Mouse (Mus musculus): ENCODE results near the gene Prima1. TPM values are rescaled to one million over a fixed set of nuclear protein-coding genes. Genes with fewer than 3 reads are reported as not detected.
A peak's percentile ranks its signal among the peaks of the same experiment; 100 is the strongest.

Prima1 gene
- total and polyA plus RNA-seq, 3 experiments: 0.29 to 1.4 (median 0.43) TPM

- Histone ChIP-seq H3K27me3 (ENCODE audit: control insufficient read depth, insufficient read depth, low read length) (no peaks in the 10 kb centered on the region), H3K36me3 (ENCODE audit: control insufficient read depth, insufficient read depth, low read length) (no peaks in the 10 kb centered on the region), H3K4me1 (ENCODE audit: control insufficient read depth, insufficient read depth, low read length) (no peaks in the 10 kb centered on the region), H3K9ac (ENCODE audit: low read depth, low read length) (no peak overlapping the region), H3K79me2 (replicated peaks; ENCODE audit: control insufficient read depth, insufficient read depth, low read length) (no peaks in the 10 kb centered on the region), H3K4me3 (no peak overlapping the region), H3K27ac (no peak overlapping the region)
- TF ChIP-seq POLR2A (IDR thresholded peaks at IDR 0.05; ENCODE audit: insufficient read depth, low read depth, low read length) (no peak), CTCF (IDR thresholded peaks at IDR 0.05) (no peak), EP300 (IDR thresholded peaks at IDR 0.05; ENCODE audit: insufficient read depth, low read depth, low read length) (no peak)
- DNase-seq: no peak
- intact Hi-C loops (cut with DNase I): no loop called here
- WGBS: 67% methylated on average over 6 of the region's 6 CpGs
Measured at GRCm38 (mm10) chr12:103215877-103216610, 25.9 kb downstream of the Prima1 start.

DNA sequence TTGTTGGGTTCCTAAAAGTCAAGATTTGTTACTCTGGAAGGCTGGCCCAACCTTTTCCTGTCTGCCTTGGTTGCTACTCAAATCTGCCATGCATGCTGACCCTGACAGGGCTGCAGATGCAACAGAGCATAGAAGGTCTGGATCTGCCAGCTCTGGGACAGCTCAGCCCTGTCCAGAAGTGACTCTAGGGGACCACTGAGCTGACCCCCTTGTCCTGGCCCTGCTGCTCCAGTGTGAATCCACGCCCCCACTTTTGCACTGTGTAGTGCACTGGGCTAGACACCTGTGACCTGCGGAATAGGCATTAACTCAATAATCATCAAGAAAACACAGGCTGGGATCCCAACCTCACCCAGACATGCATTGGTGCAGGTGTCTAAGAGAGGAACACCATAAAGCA is 27.2 kb downstream of the Prima1 start:
- H3K9ac ChIP-seq (ENCODE audit: low read depth, low read length): no peak overlapping the region
- no peak overlapping the region for H3K27ac ChIP-seq

GRCm38 (mm10) chr12:103214270-103214669 is 27.7 kb downstream of the Prima1 start:
- no peaks in the 10 kb centered on the region for H3K79me2 ChIP-seq (replicated peaks; ENCODE audit: control insufficient read depth, insufficient read depth, low read length)
- intact Hi-C loops (cut with DNase I): no loop called here
- H3K9ac ChIP-seq (ENCODE audit: low read depth, low read length): no peak overlapping the region
- TF ChIP-seq CTCF (IDR thresholded peaks at IDR 0.05) (no peak), POLR2A (IDR thresholded peaks at IDR 0.05; ENCODE audit: insufficient read depth, low read depth, low read length) (no peak), EP300 (IDR thresholded peaks at IDR 0.05; ENCODE audit: insufficient read depth, low read depth, low read length) (no peak)
- H3K4me1 ChIP-seq (ENCODE audit: control insufficient read depth, insufficient read depth, low read length): no peaks in the 10 kb centered on the region
- 30% methylated on average over 10 of the region's 10 CpGs for WGBS
- no peak overlapping the region for H3K27ac ChIP-seq
- H3K36me3 ChIP-seq (ENCODE audit: control insufficient read depth, insufficient read depth, low read length): no peaks in the 10 kb centered on the region
- H3K27me3 ChIP-seq (ENCODE audit: control insufficient read depth, insufficient read depth, low read length): no peaks in the 10 kb centered on the region
- peak; percentile 23 to 32 for DNase-seq
- H3K4me3 ChIP-seq: no peak overlapping the region

More for the DNA sequence above, 27.2 kb downstream of the Prima1 start:
- WGBS: 91% methylated on average over 2 of the region's 2 CpGs
- TF ChIP-seq CTCF (IDR thresholded peaks at IDR 0.05) (no peak), EP300 (IDR thresholded peaks at IDR 0.05; ENCODE audit: insufficient read depth, low read depth, low read length) (no peak), POLR2A (IDR thresholded peaks at IDR 0.05; ENCODE audit: insufficient read depth, low read depth, low read length) (no peak)
- no peaks in the 10 kb centered on the region for H3K79me2 ChIP-seq (replicated peaks; ENCODE audit: control insufficient read depth, insufficient read depth, low read length)
- H3K4me1 ChIP-seq (ENCODE audit: control insufficient read depth, insufficient read depth, low read length): no peaks in the 10 kb centered on the region
- DNase-seq: no peak
- H3K36me3 ChIP-seq (ENCODE audit: control insufficient read depth, insufficient read depth, low read length): no peaks in the 10 kb centered on the region
- intact Hi-C loops (cut with DNase I): no loop called here
- H3K27me3 ChIP-seq (ENCODE audit: control insufficient read depth, insufficient read depth, low read length): no peaks in the 10 kb centered on the region
- no peak overlapping the region for H3K4me3 ChIP-seq

DNA sequence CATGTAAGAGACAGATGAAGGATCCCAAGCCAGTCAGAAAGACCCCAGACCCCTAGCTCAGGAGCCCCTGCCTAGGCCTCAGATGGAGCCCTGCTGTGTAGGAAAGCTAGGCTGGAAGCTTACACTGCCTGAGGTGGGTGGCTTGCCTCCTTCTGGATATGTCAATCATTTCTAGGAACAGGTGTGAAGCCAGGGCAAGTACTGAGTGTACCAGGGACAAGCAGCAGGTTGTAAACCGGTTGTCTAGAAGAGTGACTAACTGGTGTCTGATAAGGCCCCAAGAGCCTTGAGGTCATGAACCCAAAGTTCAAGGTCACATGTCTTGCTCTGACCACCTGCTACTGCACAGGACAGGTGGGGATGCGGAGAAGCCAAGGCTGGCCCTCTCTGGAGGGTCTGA is 28.4 kb downstream of the Prima1 start:
- intact Hi-C loops (cut with DNase I): no loop called here
- Histone ChIP-seq H3K9ac (ENCODE audit: low read depth, low read length) (no peak overlapping the region), H3K36me3 (ENCODE audit: control insufficient read depth, insufficient read depth, low read length) (no peaks in the 10 kb centered on the region), H3K79me2 (replicated peaks; ENCODE audit: control insufficient read depth, insufficient read depth, low read length) (no peaks in the 10 kb centered on the region), H3K27me3 (ENCODE audit: control insufficient read depth, insufficient read depth, low read length) (no peaks in the 10 kb centered on the region), H3K27ac (no peak overlapping the region), H3K4me1 (ENCODE audit: control insufficient read depth, insufficient read depth, low read length) (no peaks in the 10 kb centered on the region), H3K4me3 (no peak overlapping the region)
- 72% methylated on average over 2 of the region's 2 CpGs for WGBS
- TF ChIP-seq POLR2A (IDR thresholded peaks at IDR 0.05; ENCODE audit: insufficient read depth, low read depth, low read length) (no peak), CTCF (IDR thresholded peaks at IDR 0.05) (no peak), EP300 (IDR thresholded peaks at IDR 0.05; ENCODE audit: insufficient read depth, low read depth, low read length) (no peak)
- DNase-seq: no peak

- Histone ChIP-seq H3K4me3 (no peak overlapping the region), H3K36me3 (ENCODE audit: control insufficient read depth, insufficient read depth, low read length) (no peaks in the 10 kb centered on the region), H3K27me3 (ENCODE audit: control insufficient read depth, insufficient read depth, low read length) (no peaks in the 10 kb centered on the region), H3K4me1 (ENCODE audit: control insufficient read depth, insufficient read depth, low read length) (no peaks in the 10 kb centered on the region), H3K27ac (no peak overlapping the region), H3K9ac (ENCODE audit: low read depth, low read length) (no peak overlapping the region), H3K79me2 (replicated peaks; ENCODE audit: control insufficient read depth, insufficient read depth, low read length) (no peaks in the 10 kb centered on the region)
- DNase-seq: no peak
- WGBS: 54% methylated on average over 5 of the region's 5 CpGs
- TF ChIP-seq CTCF (IDR thresholded peaks at IDR 0.05) (no peak), EP300 (IDR thresholded peaks at IDR 0.05; ENCODE audit: insufficient read depth, low read depth, low read length) (no peak), POLR2A (IDR thresholded peaks at IDR 0.05; ENCODE audit: insufficient read depth, low read depth, low read length) (no peak)
- intact Hi-C loops (cut with DNase I): no loop called here
Measured at GRCm38 (mm10) chr12:103211078-103211477, 30.9 kb downstream of the Prima1 start.

DNA sequence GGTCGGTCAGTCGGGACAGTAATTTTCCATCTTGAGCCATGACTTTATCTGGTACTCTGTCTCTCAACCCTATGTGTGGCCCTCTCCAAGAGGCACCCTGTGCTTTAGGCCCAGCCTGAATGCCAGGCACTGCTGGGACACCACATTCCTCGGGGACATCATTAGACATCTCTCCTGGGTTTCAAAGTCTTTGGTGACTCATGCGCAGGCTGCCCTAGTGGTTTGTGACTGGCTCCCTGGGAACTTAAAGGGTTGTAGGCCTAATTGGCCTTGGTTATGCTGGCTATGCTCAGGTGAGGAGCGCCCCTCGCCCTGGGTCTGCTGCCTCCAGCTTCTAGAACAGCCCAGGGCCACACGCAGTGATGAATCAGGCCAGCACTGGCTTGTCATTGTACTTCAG is 32.4 kb downstream of the Prima1 start:
- WGBS: 88% methylated on average over 7 of the region's 7 CpGs
- no peaks in the 10 kb centered on the region for H3K79me2 ChIP-seq (replicated peaks; ENCODE audit: control insufficient read depth, insufficient read depth, low read length)
- H3K27ac ChIP-seq: no peak overlapping the region
- DNase-seq: no peak
- no peaks in the 10 kb centered on the region for H3K27me3 ChIP-seq (ENCODE audit: control insufficient read depth, insufficient read depth, low read length)
- intact Hi-C loops (cut with DNase I): no loop called here
- no peak overlapping the region for H3K4me3 ChIP-seq
- TF ChIP-seq POLR2A (IDR thresholded peaks at IDR 0.05; ENCODE audit: insufficient read depth, low read depth, low read length): no peak
- TF ChIP-seq EP300 (IDR thresholded peaks at IDR 0.05; ENCODE audit: insufficient read depth, low read depth, low read length): no peak
- TF ChIP-seq CTCF (IDR thresholded peaks at IDR 0.05): no peak
- no peaks in the 10 kb centered on the region for H3K36me3 ChIP-seq (ENCODE audit: control insufficient read depth, insufficient read depth, low read length)
- no peak overlapping the region for H3K9ac ChIP-seq (ENCODE audit: low read depth, low read length)
- no peaks in the 10 kb centered on the region for H3K4me1 ChIP-seq (ENCODE audit: control insufficient read depth, insufficient read depth, low read length)

Data from heart, adult 2 months (tissue).